Mouse (Mus musculus) frontal cortex, postnatal 14 days (tissue): ENCODE results near the gene Sptbn1.
"Not testable (repeated sequence)": the region's sequence is repeated elsewhere in the genome, so short reads cannot be mapped to it uniquely, and the experiment has no call there.

Source experiments
- DNase-seq, 2 experiments: peaks; one replicate each; pipeline ENCODE4 v3.0.0; 2022; ENCODE audit warnings: low spot score in 2 of 2

The Sptbn1 gene

DNA sequence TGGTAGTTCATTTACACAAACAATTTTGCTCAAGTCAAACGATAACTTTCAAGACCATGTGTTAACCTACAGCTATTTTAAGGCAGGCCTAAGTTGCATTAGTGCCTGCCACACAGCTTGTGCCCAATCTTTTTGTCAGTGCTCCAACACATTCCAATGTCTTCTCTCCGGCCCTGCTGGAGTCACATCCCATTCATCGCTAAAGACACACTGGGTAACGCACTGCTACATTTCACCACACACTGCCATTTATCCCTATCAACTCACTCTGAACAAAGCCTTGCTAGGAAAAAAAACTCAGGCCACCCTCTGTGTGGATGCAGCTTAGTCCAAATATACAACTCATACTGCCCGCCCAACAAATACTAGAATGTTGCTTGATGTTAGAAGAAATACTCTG lies 11.5 kb downstream of the Sptbn1 start:
- no peak for DNase-seq

DNA sequence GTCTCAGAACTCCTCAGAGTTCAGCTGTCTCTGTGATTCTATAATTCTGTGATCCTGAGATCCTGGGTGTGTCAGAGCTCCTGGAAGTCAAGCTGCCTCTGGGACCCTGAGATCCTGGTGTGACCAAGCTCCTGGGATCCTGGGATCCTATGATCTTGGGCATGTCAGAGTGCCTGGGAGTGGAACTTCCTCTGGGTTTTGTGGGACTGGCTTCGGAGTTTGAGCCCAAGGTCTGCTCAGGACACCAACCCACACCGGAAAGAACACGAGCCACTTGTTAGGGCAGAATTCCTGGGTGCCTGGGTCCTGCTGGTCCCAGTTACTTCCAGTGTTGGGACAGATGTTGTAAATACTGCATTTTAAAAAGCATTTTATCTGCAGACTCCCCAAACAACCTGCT lies 12.8 kb downstream of the Sptbn1 start:
- not testable (repeated sequence) for DNase-seq

DNA sequence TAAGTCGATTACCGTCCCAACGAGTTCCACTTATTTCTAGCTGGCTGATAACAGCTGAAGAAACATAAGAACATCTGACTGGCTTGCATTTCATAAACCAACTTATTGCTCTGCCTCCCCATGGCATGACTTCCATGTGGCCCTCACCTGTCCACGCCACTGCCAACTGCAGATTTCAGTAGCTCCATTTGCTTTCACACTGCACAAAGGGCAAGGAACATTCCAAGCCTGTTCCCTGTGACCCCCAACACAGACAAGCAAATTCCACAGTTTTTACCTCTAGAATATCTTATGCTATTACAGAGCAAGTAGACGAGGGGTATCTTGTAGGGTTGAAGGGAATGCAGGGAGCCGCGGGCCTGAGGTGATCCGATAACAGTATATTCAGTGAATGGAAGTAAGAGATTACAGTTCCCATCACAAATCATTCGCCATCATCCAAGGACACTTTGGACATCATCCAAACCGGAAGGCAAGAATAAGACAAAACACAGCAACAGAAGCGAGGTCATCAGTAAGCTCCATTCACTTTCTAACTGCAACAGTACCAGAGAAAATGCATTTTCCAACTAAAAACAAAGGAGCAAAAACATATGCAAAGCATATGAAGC lies 16.6 kb downstream of the Sptbn1 start:
- no peak for DNase-seq

DNA sequence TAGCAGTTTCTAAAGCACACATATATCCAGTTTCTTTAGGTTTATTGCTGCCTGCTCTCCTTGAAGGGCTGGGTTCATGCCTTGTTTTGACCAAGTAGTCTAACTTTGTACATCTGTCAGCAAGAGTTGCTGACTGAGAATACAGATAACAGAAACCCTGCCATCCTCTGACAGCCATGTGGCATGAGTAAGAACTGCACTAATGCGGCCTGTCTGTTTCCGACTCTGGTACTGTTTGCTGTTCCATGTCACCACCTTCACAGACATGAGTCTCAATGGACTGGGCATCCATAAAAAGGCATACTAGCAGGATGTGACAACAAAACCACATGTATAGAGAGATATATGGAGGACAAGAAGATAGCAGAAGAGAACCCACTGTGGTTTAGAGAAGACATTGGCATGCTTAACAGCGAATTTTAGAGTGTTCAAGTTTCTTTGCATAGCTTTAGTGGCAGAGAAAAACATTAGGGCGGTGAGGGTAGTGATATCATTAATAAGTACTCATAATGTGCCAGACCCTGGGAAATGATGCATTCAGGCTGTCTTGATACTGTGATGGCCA lies 18.4 kb downstream of the Sptbn1 start:
- DNase-seq = no peak

DNA sequence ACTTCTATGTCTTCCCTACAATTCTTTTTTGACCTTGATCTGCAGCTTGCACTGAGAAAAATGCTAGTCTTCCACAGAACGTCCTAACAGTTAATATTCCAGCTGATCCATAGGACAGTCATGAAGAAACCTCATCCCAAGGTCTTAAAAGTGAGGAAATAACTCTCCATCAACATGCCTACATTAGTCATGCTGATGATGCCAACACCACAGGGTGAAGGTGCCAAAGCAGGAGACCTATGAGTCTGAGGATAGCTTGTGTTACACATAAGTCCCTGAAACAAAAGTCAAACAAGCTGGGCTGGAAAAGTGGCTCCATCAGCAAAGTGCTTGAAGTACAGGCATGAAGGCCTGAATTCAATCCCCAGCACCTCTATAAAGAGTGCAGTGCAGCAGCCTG lies 20.9 kb downstream of the Sptbn1 start:
- DNase-seq = no peak

DNA sequence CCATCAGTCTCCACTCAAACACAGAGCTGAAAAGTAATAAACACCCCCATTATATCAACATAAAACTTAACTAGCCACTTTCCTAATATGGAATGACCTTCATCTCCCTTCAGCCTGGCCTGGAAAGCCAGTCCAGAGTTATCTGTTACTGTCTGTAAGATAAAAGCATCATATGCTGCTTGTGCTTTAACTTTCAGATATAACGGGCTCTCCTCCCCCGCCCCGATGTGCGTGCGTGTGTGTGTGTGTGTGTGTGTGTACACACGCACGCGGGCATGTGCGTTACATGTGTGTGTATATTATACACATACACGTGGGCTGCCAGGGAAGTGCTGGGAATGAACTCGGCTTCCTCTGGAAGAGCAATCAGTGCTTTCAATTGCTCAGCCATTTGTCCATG lies 21.8 kb downstream of the Sptbn1 start:
- no peak for DNase-seq

DNA sequence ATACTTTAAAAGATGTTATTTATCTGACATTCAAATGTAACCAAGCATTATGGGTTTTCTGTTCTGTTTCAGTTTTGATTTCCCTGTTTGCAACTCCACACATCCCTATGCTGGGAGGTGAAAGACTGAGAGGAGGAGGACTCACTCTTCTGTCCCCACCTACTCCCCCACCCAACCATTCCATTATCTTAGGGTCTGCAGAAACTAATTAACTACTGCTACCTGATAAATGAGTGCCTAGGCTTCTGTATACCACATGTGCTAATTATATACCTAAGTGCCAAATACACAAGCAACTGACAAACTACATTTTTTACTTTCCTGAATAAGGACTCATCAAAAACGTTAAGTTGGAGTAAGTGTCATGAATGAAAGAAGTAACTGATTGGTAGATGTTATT lies 23.8 kb downstream of the Sptbn1 start:
- no peak for DNase-seq

DNA sequence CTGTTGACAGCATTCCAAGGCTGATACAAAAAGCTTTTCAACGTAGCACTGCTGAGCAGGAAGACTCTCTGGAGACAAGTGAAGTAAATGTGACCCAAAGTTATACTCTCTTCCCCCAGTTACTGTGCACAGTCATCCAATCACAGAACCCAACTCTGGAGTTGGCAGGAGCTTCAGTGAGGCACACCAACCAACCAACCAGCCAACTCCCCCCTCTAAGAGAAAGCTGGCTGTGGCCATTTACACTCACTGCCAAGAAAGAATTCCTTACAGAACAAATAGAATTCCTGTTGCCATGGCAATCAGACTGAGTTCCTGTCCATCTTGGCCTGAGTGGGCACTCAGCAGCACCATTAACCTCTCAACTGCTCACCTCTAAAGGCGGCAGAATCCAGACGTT lies 24.4 kb downstream of the Sptbn1 start:
- peak; percentile 21 to 47 for DNase-seq

DNA sequence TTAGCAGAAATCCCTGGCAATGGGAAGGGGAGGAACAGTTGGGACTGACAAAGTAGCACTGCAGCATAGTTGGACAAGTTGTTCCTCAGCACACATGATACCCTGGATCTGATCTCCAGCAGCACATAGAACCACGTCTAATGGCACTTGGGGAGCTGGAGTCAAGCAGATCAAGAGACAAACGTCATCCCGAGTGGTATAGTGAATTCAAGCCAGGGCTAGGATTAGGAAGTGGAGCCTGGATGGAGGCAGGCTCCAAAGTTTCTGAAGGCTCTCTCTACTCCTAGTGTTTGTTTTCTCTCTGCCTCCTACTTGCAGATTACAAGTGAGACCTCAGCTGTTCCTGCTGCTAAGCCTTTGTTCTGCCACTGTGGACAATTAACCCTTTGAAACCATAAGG lies 27.1 kb downstream of the Sptbn1 start:
- no peak for DNase-seq

DNA sequence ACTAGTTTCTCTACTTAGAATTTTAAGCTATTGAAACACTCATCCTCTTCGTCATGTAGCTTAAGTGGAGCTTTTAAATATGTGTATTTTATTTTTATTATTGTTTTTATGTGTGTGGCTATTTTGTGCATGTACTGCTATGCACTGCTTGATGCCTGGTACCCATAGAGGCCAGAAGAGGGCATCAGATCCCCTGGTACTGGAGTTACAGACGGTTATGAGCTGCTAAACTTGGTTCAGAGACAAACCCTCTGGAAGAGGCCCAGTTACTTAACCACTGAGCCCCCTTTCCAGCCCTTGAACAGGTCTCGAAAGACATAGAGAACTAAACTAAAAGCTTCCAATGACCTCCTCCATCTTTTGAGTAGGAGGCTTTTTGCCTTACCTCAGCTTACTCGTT lies 30.0 kb downstream of the Sptbn1 start:
- no peak for DNase-seq

DNA sequence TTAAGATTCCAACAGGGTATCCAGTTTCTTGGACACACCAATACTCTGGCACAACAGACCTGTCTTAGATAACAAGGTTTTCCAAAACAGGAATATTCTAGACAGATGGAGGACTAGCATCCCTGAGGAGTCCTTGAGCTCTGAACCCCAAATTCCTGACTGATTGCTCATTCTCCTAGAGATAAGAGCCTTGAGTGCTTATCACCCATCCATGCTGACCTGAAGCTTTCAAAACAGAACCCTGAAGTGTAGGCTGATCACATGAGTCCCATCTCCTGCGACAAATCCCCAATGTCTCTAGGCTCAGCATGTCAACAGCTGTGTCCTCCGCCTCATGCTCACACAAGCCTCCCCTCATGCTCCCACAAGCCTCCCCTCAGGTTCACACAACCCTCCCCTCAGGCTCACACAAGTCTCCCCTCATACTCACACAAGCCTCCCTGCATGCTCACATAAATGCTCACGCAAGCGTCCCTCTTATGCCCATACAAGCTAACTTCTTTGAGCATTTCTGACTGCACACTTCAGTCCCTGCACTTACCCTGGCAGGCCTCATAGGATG lies 31.2 kb downstream of the Sptbn1 start:
- DNase-seq = no peak

DNA sequence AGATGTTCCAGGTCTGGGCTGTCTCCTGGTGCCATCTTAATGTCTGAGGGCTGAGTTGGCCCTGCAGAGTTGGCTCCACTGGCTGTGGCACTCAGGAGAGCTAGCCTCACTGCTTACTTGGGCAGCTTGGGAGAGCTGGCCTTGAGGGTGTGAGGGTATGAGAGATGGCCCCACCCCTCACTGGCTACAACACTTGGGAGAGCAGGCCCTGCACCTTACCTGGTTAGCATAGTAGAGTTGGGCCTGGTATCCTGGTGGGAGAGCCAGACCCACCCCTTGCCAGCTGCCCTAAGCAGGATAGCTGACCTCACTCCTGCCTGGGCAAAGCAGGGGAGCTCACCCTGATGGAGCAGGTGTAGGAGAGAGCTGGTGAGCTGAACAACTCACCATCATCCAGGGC lies 32.3 kb downstream of the Sptbn1 start:
- DNase-seq = no peak

DNA sequence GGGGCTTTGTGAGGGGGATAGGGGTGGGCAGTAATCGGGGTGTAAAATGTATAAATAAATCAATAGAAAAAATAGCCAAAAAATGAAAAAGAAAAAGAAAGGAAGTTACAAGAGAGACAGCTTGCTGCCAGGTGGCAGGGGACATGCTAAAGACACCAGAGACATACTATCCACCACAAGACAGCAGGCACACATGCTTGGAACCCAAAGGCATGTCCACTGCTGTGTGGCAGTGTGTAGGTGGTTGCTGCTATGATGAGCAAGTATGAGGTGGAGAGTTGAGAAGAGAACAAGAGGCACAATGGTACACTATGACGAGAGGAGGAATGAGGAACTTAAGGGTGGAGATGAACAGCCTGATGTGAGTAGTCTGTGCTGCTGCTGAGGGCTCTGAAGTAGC lies 32.8 kb downstream of the Sptbn1 start:
- no peak for DNase-seq

DNA sequence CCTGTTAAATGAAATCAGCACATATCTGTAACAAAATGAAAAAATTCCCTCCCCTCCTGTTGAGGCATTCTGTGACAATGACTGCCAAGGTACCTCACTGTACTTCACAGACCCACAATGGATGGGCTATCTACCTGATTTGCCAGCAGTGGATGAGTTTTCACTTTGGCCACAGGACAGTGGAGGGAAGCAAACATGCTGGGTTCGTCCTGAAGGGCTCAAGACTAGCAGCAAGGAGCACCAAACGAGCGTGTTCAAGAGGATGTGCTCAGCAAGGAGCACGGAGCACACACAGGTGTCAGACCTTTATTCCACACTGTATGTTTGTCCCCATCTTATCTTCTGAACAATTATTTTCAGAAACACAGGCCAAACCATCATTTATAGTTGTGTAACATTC lies 34.0 kb downstream of the Sptbn1 start:
- no peak for DNase-seq

DNA sequence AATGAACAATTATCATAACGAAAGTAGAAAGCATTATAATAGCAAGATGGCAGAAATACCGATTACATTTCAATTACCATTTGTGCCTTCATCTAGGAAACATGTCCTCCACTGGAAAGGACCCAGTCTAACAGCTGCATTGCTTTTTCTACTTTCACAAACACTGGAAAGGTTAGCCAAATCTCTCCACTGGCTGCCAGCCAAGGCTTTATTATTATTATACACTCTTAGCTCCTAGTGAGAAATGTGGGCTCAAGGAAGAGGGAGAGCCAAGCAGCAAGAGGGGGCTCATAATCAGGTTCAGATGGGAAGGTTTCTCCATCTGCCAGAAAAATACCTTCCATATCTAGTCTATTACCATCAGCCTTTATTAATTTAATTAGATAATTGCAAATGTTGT lies 35.9 kb downstream of the Sptbn1 start:
- DNase-seq = no peak

DNA sequence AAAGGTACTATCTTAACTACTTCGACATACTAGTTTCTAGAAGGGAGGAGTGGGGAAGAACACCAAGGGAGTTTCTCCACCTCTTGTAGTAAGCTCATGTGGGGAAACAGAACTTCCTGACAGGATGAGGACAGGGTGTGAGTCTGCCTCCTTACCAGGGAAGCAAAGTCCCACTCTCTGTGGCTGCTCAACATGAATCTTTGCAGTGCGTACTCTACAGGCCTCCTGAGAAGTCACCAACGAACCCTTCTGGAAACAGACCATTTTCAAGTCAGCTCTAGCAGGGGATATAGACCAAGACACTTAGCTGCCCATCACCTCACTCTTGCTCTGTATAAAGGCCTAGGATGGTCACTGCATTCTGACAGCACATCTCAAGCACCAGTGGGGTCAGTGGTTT lies 36.6 kb downstream of the Sptbn1 start:
- no peak for DNase-seq

DNA sequence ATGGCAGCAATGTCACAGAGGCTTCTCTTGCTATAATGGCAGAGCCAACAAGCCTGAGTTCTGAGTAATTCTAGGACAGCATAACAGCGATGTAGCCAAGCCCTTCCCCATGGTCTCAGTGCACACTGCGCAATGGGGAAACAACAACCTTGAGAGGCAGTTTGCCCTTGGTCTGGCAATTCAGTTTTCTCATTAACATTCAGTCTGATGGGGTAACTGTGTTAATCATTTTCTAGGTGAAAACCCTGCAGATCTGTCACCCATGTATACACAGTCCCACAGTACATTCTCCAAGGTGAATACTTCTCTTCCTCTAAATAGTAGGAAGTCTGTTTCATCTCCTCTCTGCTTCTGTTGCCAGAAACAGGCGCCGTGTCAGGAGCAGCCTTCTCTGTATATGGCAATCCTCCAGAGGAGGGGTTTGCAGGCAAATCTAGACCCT lies 37.6 kb downstream of the Sptbn1 start:
- no peak for DNase-seq

DNA sequence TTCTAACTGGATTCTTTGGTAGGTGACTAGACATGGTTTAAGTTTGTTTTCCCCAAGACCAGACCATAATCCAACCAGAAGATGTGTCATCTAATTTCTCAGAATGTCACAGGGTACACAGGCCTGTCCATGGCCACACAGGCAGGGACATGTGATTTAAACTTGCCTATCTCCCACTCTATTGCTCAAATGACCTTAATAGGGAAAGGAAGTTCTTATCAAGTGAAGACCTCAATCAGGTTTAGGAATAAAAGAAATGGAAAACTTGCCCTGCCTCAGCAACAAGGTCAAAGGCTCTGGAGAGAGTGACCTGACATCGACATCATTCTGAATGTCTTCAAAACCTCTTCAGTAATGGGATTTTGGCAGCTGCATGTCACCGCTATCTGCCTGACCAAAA lies 41.2 kb downstream of the Sptbn1 start:
- DNase-seq = no peak

DNA sequence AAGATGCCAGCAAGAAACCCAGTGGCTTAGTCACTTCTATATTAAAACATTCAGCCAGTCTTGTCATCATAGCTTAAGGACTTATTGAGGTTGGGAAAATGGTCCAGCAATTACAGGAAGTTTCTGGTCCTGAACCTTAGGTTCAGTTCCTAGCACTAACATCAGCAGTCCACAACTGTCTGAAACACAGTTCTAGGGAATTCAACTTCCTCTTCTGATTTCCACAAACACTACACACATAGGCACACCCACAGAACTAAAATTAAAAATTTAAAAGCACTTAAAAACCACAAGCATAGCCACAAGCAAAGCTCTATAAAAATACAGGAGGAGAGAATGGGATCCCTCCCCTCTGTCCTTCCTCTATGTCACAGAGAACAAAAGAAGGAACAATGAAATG lies 43.4 kb downstream of the Sptbn1 start:
- DNase-seq = no peak

DNA sequence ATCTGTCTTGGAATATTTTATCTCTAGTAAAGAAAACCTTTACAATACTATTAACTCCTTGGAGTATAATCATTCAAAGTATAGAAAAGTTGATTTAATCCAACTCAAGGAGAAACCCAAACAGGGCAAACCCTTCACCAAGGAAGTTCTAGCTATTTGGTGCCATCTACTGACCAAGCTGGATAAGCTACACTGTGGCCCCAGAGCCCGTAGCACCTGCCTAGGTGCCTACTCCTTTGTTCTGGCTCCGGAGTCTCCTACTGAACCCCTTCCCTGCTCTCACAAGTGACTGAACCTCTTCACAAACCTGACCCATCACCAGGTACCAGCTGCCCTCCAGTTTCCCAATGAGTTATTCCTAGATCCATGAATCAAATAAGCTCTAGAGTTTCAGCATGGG lies 45.3 kb downstream of the Sptbn1 start:
- DNase-seq = no peak

DNA sequence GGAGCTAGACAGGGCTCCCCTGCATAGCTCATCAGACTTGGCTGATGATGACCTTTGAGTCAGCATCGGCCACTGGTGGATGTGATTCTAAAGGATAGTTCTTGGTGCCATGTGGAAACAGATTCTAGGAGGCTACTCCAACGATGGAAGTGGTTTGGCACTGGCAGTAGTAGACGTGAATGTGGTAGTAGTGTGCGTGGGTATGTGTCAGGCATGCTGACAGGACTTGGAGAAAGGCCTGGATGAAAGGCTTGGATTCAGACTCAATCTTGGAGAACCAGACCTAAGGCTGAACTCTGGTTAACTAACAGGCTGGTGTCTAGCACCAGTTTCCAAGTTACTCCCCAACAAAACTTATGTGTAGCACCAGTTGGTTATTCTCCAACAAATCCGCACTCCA lies 46.9 kb downstream of the Sptbn1 start:
- DNase-seq = no peak

DNA sequence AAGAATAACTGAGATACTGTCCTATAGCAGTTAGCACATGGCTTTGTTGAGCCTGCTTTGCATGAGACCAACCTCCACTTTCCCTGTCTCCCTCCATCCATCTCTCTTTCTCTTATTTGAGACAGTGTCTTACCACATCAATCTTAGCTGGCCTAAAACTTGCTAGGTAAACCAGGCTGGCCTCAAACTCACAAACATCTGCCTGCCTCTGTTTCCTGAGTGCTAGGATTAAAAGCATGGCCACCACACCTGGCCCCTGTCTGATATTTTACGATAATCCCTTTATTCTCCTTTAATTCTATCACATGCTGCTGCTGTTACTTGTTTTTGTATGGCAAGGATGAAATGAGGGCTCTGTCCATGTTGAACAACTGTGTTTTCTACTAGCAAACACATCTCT lies 49.6 kb downstream of the Sptbn1 start:
- no peak for DNase-seq

DNA sequence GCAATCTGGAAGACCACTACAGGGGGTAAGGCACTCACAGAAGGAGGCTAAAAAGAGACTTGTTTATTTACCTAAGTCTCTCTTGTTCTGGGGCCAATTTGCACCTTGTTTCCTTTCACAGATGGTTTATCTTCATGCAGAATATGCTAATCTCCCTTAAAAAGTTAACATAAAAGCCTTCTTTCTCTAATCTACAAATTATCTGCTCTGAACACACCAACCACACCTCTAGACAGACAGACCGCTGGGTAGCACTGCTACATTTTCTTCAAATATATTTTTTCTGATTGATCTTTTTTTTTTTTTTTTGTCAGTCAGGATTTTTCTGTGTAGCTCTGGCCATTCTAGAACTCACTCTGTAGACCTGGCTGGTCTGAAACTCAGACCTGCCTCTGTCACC lies 50.5 kb downstream of the Sptbn1 start:
- no peak for DNase-seq
